Mouse (Mus musculus) CH12.LX (cell line): ENCODE measurements at regions not wholly inside any gene's neighbourhood (a gene's known extent, or its start where the extent isn't known, plus 50 kb on each side); places are given as distances from the start of the nearest gene placed in this dataset.

ENCODE experiments used
- DNase-seq: peaks from one replicate; pipeline ENCODE4 v3.0.0-alpha.2; 2013; ENCODE audit errors: extremely low read depth
- H3K27ac ChIP-seq: 2 replicates; pipeline ENCODE4 v1.5.1; 2012; ENCODE audit warnings: low read depth, mild to moderate bottlenecking, control low read depth, moderate library complexity; ENCODE audit not compliant: insufficient read depth
- H3K27me3 ChIP-seq: replicated peaks from 2 replicates; pipeline ENCODE3; 2012; ENCODE audit warnings: inconsistent platforms
- H3K36me3 ChIP-seq, 2 experiments: replicated peaks in 1 of 2; 2 replicates each; pipeline versions ENCODE3 to v1.6.1; 2012; ENCODE audit warnings: inconsistent platforms in 1 of 2, low read length in 1 of 2, mild to moderate bottlenecking in 1 of 2, mixed read lengths in 1 of 2, moderate library complexity in 1 of 2; ENCODE audit not compliant: control insufficient read depth in 1 of 2, insufficient read depth in 1 of 2
- H3K4me1 ChIP-seq, 2 experiments: 2 replicates each; pipeline ENCODE4 v1.6.1; 2012; ENCODE audit warnings: inconsistent platforms in 1 of 2, moderate library complexity in 1 of 2; ENCODE audit not compliant: insufficient read depth in 2 of 2, control insufficient read depth in 1 of 2
- H3K4me2 ChIP-seq: 2 replicates; pipeline ENCODE4 v1.6.1; 2012; ENCODE audit warnings: low read depth, mild to moderate bottlenecking, control low read depth; ENCODE audit not compliant: poor library complexity, insufficient read depth, severe bottlenecking
- H3K4me3 ChIP-seq, 3 experiments: fragments of 150-350 bp in 1 of 3; sonication (generic) in 1 of 3; replicated peaks in 1 of 3; 2 replicates each; pipeline versions ENCODE3 to v1.5.1; 2011 to 2012; ENCODE audit warnings: low read depth in 2 of 3, low read length in 2 of 3, mild to moderate bottlenecking in 2 of 3, moderate library complexity in 2 of 3, control low read depth in 1 of 3, improper control_type of control experiment in 1 of 3, inconsistent platforms in 1 of 3, mixed read lengths in 1 of 3; ENCODE audit not compliant: poor library complexity in 1 of 3
- H3K79me2 ChIP-seq: replicated peaks from 2 replicates; pipeline ENCODE4 v1.6.1; 2012; ENCODE audit warnings: mild to moderate bottlenecking, moderate library complexity; ENCODE audit not compliant: control insufficient read depth, poor library complexity, insufficient read depth, severe bottlenecking; ENCODE audit errors: extremely low read depth
- H3K9ac ChIP-seq: 2 replicates; pipeline ENCODE4 v1.6.1; 2012; ENCODE audit warnings: low read depth, mild to moderate bottlenecking, control low read depth, moderate library complexity; ENCODE audit not compliant: insufficient read depth
- H3K9me3 ChIP-seq: replicated peaks from 2 replicates; pipeline ENCODE3; 2012; ENCODE audit warnings: low read length, inconsistent platforms, mixed read lengths
- BHLHE40 ChIP-seq: IDR thresholded peaks from 2 replicates; pipeline ENCODE4 v1.6.1; 2011; ENCODE audit warnings: mild to moderate bottlenecking, low read depth, low read length, improper control_type of control experiment
- CHD2 ChIP-seq: IDR thresholded peaks from 2 replicates; pipeline ENCODE4 v1.6.1; 2011; ENCODE audit warnings: low read length, improper control_type of control experiment
- HCFC1 ChIP-seq: IDR thresholded peaks from 2 replicates; pipeline ENCODE4 v1.6.1; 2012; ENCODE audit warnings: low read depth, mild to moderate bottlenecking, inconsistent platforms, low read length, improper control_type of control experiment
- IRF4 ChIP-seq: IDR thresholded peaks from 2 replicates; pipeline ENCODE4 v1.6.1; 2014; ENCODE audit warnings: low read depth, mild to moderate bottlenecking, inconsistent platforms, low read length, improper control_type of control experiment
- JUND ChIP-seq: conservative IDR thresholded peaks from 2 replicates; pipeline ENCODE4 v1.6.1; 2011; ENCODE audit warnings: low read depth, low read length, improper control_type of control experiment
- KAT2A ChIP-seq: IDR thresholded peaks from 2 replicates; pipeline ENCODE4 v1.6.1; 2012; ENCODE audit warnings: low read length, improper control_type of control experiment, inconsistent platforms; ENCODE audit not compliant: insufficient replicate concordance
- MAFK ChIP-seq: IDR thresholded peaks from 2 replicates; pipeline ENCODE4 v1.6.1; 2011; ENCODE audit warnings: low read length, improper control_type of control experiment; ENCODE audit not compliant: insufficient replicate concordance
- MXI1 ChIP-seq: IDR thresholded peaks from 2 replicates; pipeline ENCODE4 v1.6.1; 2011; ENCODE audit warnings: mild to moderate bottlenecking, low read depth, low read length, improper control_type of control experiment
- MYC ChIP-seq: IDR thresholded peaks from 2 replicates; pipeline ENCODE4 v1.6.1; 2011; ENCODE audit warnings: low read depth, mild to moderate bottlenecking, improper control_type of control experiment, low read length
- NELFE ChIP-seq: IDR thresholded peaks from 2 replicates; pipeline ENCODE4 v1.6.1; 2011; ENCODE audit warnings: low read depth, low read length, improper control_type of control experiment
- PAX5 ChIP-seq: IDR thresholded peaks from 2 replicates; pipeline ENCODE4 v1.6.1; 2012; ENCODE audit warnings: low read length, inconsistent platforms, mixed read lengths
- RAD21 ChIP-seq: IDR thresholded peaks from 2 replicates; pipeline ENCODE4 v1.6.1; 2011; ENCODE audit warnings: low read depth, mild to moderate bottlenecking, low read length, improper control_type of control experiment, moderate library complexity
- SIN3A ChIP-seq: IDR thresholded peaks from 2 replicates; pipeline ENCODE4 v1.6.1; 2012; ENCODE audit warnings: low read length, improper control_type of control experiment, inconsistent platforms
- SMC3 ChIP-seq: IDR thresholded peaks from 2 replicates; pipeline ENCODE4 v1.6.1; 2011; ENCODE audit warnings: low read depth, low read length, improper control_type of control experiment
- TCF12 ChIP-seq: IDR thresholded peaks from 2 replicates; pipeline ENCODE4 v1.6.1; 2014; ENCODE audit warnings: low read depth, mild to moderate bottlenecking, inconsistent platforms, low read length, improper control_type of control experiment
- UBTF ChIP-seq: IDR thresholded peaks from 2 replicates; pipeline ENCODE4 v1.6.1; 2012; ENCODE audit warnings: low read depth, mild to moderate bottlenecking, inconsistent platforms, low read length, improper control_type of control experiment, moderate library complexity
- USF1 ChIP-seq: IDR thresholded peaks from 2 replicates; pipeline ENCODE4 v1.6.1; 2014; ENCODE audit warnings: low read depth, mild to moderate bottlenecking, inconsistent platforms, low read length, improper control_type of control experiment
- ZC3H11A ChIP-seq: IDR thresholded peaks from 2 replicates; pipeline ENCODE4 v1.6.1; 2012; ENCODE audit warnings: low read depth, mild to moderate bottlenecking, inconsistent platforms, low read length, improper control_type of control experiment
- ZNF384 ChIP-seq: IDR thresholded peaks from 2 replicates; pipeline ENCODE4 v1.6.1; 2012; ENCODE audit warnings: low read depth, low read length, improper control_type of control experiment, inconsistent platforms
- dilution Hi-C: fragments of 300-500 bp; cut with MboI; formaldehyde crosslinking; loops from 2 replicates; pipeline ENCODE4 v1.14.3; 2020; ENCODE audit warnings: low sequenced_read_pairs; ENCODE audit not compliant: extremely low pct_unique_long_range_greater_than_20kb, extremely low pct_ligation_motif_present
- in situ Hi-C: fragments of 300-500 bp; cut with MboI; formaldehyde crosslinking; loops from 3 replicates; pipeline ENCODE4 v1.14.3; 2019; ENCODE audit warnings: low sequenced_read_pairs, low pct_ligation_motif_present, low pct_unique_long_range_greater_than_20kb, mixed read lengths

GRCm38 (mm10) chr5:46456356-46456755, 598.9 kb upstream of the Lcorl start:
- no peaks in the 10 kb centered on the region for H3K36me3 ChIP-seq
- in situ Hi-C loops = no loop called here
- TF ChIP-seq RAD21 (no peak), TCF12 (no peak), UBTF (no peak), ZNF384 (no peak)
- no peaks in the 10 kb centered on the region for H3K27me3 ChIP-seq
- no peak overlapping the region for H3K4me3 ChIP-seq
- H3K79me2 ChIP-seq = no peaks in the 10 kb centered on the region
- no peak overlapping the region for H3K27ac ChIP-seq
- H3K4me1 ChIP-seq = no peaks in the 10 kb centered on the region
- H3K9ac ChIP-seq = no peak overlapping the region
- dilution Hi-C loops = no loop called here
- H3K9me3 ChIP-seq = no peaks in the 10 kb centered on the region
- no peak for DNase-seq
- H3K4me2 ChIP-seq = no peak overlapping the region

- TF ChIP-seq TCF12 = no peak
- TF ChIP-seq IRF4 = no peak
- no peak for TF ChIP-seq KAT2A
- TF ChIP-seq SIN3A = no peak
- no peak for TF ChIP-seq ZC3H11A
- no peak for TF ChIP-seq NELFE
- no peak for TF ChIP-seq MXI1
- no peak for TF ChIP-seq MYC
- no peak for TF ChIP-seq PAX5
- TF ChIP-seq ZNF384 = no peak
- dilution Hi-C loops = no loop called here
- in situ Hi-C loops = no loop called here
These were observed 590.9 kb upstream of the Lcorl start for GRCm38 (mm10) chr5:46448274-46448673.

GRCm38 (mm10) chr5:46445844-46446243, 588.4 kb upstream of the Lcorl start:
- Histone ChIP-seq H3K27ac (no peak overlapping the region), H3K4me1 (no peaks in the 10 kb centered on the region), H3K9ac (no peak overlapping the region), H3K9me3 (no peaks in the 10 kb centered on the region), H3K4me3 (no peak overlapping the region), H3K36me3 (no peaks in the 10 kb centered on the region), H3K4me2 (no peak overlapping the region), H3K79me2 (no peaks in the 10 kb centered on the region), H3K27me3 (no peaks in the 10 kb centered on the region)
- no peak for TF ChIP-seq MAFK
- no peak for TF ChIP-seq SMC3
- no peak for TF ChIP-seq USF1
- no peak for TF ChIP-seq PAX5
- TF ChIP-seq TCF12 = no peak
- no peak for TF ChIP-seq CHD2
- TF ChIP-seq JUND = no peak
- TF ChIP-seq ZNF384 = no peak
- no peak for TF ChIP-seq KAT2A
- TF ChIP-seq HCFC1 = no peak
- no peak for TF ChIP-seq BHLHE40
- TF ChIP-seq RAD21 = no peak
- DNase-seq = no peak
- dilution Hi-C loops = no loop called here
- in situ Hi-C loops = no loop called here

More at GRCm38 (mm10) chr5:46448274-46448673, 590.9 kb upstream of the Lcorl start:
- H3K36me3 ChIP-seq = no peaks in the 10 kb centered on the region
- H3K9ac ChIP-seq = no peak overlapping the region
- no peaks in the 10 kb centered on the region for H3K4me1 ChIP-seq
- no peaks in the 10 kb centered on the region for H3K27me3 ChIP-seq
- H3K9me3 ChIP-seq = no peaks in the 10 kb centered on the region
- no peaks in the 10 kb centered on the region for H3K79me2 ChIP-seq
- H3K4me3 ChIP-seq = no peak overlapping the region
- H3K27ac ChIP-seq = no peak overlapping the region
- DNase-seq = no peak
- no peak overlapping the region for H3K4me2 ChIP-seq
